Mouse (Mus musculus) hindbrain, embryonic 13.5 days (tissue): ENCODE measurements around the gene Myg1. TPM values are rescaled to one million over a fixed set of nuclear protein-coding genes. Genes with fewer than 3 reads are reported as not detected.

Experiments used
- ATAC-seq: fragments of 200-750 bp; cut with Nextera tagmentation; 2 replicates; pipeline ENCODE4 v1.8.0; 2017; ENCODE audit warnings: moderate TSS enrichment; ENCODE audit not compliant: low FRiP score
- H3K27ac ChIP-seq: fragments of 300-500 bp; sonication (generic); 2 replicates; pipeline ENCODE4 v1.5.1; 2015; ENCODE audit warnings: inconsistent platforms, mild to moderate bottlenecking, moderate library complexity
- H3K27me3 ChIP-seq: fragments of 300-500 bp; sonication (generic); 2 replicates; pipeline ENCODE4 v1.6.1; 2015; ENCODE audit warnings: mild to moderate bottlenecking, inconsistent platforms
- H3K36me3 ChIP-seq: fragments of 300-500 bp; sonication (generic); 2 replicates; pipeline ENCODE4 v1.6.1; 2015; ENCODE audit warnings: mild to moderate bottlenecking, inconsistent platforms
- H3K4me1 ChIP-seq: fragments of 300-500 bp; sonication (generic); replicated peaks from 2 replicates; pipeline ENCODE4 v1.6.1; 2015; ENCODE audit warnings: inconsistent platforms
- H3K4me2 ChIP-seq: fragments of 300-500 bp; sonication (generic); 2 replicates; pipeline ENCODE4 v1.6.1; 2015; ENCODE audit warnings: inconsistent platforms, mild to moderate bottlenecking, moderate library complexity
- H3K4me3 ChIP-seq: fragments of 300-500 bp; sonication (generic); 2 replicates; pipeline ENCODE4 v1.5.1; 2015; ENCODE audit warnings: mild to moderate bottlenecking, inconsistent platforms
- H3K9ac ChIP-seq: fragments of 300-500 bp; sonication (generic); 2 replicates; pipeline ENCODE4 v1.6.1; 2015; ENCODE audit warnings: mild to moderate bottlenecking, inconsistent platforms
- H3K9me3 ChIP-seq: fragments of 300-500 bp; sonication (generic); 2 replicates; pipeline ENCODE4 v1.6.1; 2016; ENCODE audit warnings: inconsistent platforms
- WGBS: fragments of 180-500 bp; shearing (Covaris S2); methylation state at CpG from one replicate; pipeline ENCODE4 v1.1.7; 2015; 5-methylcytosine and 5-hydroxymethylcytosine counted together
- polyA plus RNA-seq: library from polyadenylated mRNA; unstranded; fragments of >200 nt; fragmentation: Nextera tagmentation; extraction: Ambion mirVana; gene quantifications from 2 replicates; pipeline ENCODE4 v1.2.1, GENCODE M21; 2015

Gene Myg1
- polyA plus RNA-seq, 1 experiment from 2014 or later, result 91.8 TPM

- peaks cover 23% of the 10 kb centered on the region for H3K4me1 ChIP-seq
- no peak overlapping the region; the same call in 1 of the 2 replicates for H3K4me2 ChIP-seq
- 11% methylated on average over 13 of the region's 13 CpGs for WGBS
- H3K4me3 ChIP-seq, result no peak overlapping the region
- peaks cover 47% of the 10 kb centered on the region for H3K27me3 ChIP-seq
- H3K9ac ChIP-seq, result 0 out of 2 replicates have a peak overlapping the region, but pooled peaks have one; percentile 43
- H3K27ac ChIP-seq, result no peak overlapping the region
- ATAC-seq, result no peak
- H3K36me3 ChIP-seq, result no peaks in the 10 kb centered on the region
- H3K9me3 ChIP-seq, result no peaks in the 10 kb centered on the region
Measured at GRCm38 (mm10) chr15:102369972-102370371, 38.5 kb downstream of the Myg1 start.

DNA sequence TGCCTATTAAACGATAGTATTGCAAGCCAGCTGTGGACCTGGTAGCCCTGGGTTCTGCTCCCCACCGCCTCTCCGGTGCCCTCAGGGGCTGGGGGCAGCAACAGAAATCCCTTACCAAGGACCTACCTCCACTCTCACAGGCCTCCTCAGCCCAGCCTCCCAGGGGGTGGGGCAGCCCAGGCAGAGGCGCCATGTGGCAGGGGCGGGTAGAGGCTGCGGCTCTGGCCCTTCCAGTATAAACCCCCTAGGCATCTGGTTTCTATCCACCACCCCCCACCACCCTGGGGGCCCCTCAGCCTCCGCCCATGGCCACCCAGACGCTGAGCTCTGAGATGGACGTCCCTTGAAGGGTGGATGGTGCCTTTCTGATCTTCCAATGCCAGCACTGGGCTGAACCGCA is 39.2 kb downstream of the Myg1 start:
- Histone ChIP-seq H3K36me3 (no peaks in the 10 kb centered on the region), H3K27me3 (peaks cover 41% of the 10 kb centered on the region), H3K9ac (peak overlapping the region; percentile 43; the same call in 1 of the 2 replicates), H3K9me3 (no peaks in the 10 kb centered on the region), H3K4me3 (no peak overlapping the region), H3K27ac (no peak overlapping the region), H3K4me1 (peaks cover 23% of the 10 kb centered on the region), H3K4me2 (no peak overlapping the region)
- WGBS, result 9% methylated on average over 10 of the region's 10 CpGs
- ATAC-seq, result no peak

GRCm38 (mm10) chr15:102376453-102377162 is 45.1 kb downstream of the Myg1 start:
- Histone ChIP-seq H3K9ac (peak overlapping the region; percentile 83), H3K4me2 (peak overlapping the region; percentile 95), H3K4me3 (peak overlapping the region; percentile 61), H3K36me3 (no peaks in the 10 kb centered on the region), H3K9me3 (no peaks in the 10 kb centered on the region), H3K4me1 (peaks cover 19% of the 10 kb centered on the region), H3K27me3 (0 out of 2 replicates have a peak, but pooled peaks cover 13% of the 10 kb centered on the region), H3K27ac (peak overlapping the region; percentile 66)
- ATAC-seq, result peak; percentile 77
- 2% methylated on average over 28 of the region's 43 CpGs for whole genome bisulfite sequencing

- peaks cover 19% of the 10 kb centered on the region for H3K4me1 ChIP-seq
- ATAC-seq, result peak; percentile 60; the same call in 1 of the 2 replicates
- H3K27me3 ChIP-seq, result 0 out of 2 replicates have a peak, but pooled peaks cover 7% of the 10 kb centered on the region
- H3K9me3 ChIP-seq, result no peaks in the 10 kb centered on the region
- peak overlapping the region; percentile 83 for H3K9ac ChIP-seq
- peak overlapping the region; percentile 95 for H3K4me2 ChIP-seq
- H3K4me3 ChIP-seq, result peak overlapping the region; percentile 61
- H3K36me3 ChIP-seq, result no peaks in the 10 kb centered on the region
- 0% methylated on average over 7 of the region's 7 CpGs for WGBS
- H3K27ac ChIP-seq, result peak overlapping the region; percentile 66
Measured at GRCm38 (mm10) chr15:102377163-102377543, 45.6 kb downstream of the Myg1 start.

DNA sequence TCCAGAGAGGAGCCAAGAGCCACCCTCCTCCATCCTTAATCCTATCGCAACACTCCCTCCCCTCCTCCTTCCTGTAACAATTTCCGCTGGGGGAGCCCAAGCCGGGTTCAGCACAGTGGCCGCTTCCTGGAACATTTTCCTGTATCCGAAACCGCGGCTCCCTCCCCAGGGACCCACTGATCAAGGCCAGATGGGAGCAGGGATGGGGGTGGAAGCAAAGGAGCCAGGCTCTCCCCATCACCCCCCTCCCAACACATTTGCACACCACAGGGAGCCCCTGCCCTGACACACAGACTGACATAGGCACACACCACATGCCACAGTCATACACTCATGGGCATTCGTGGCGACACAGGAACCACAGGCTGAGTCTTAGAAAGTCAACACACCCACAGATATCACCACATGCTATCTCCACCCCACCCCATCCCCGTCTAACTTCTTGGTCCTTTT is 46.3 kb downstream of the Myg1 start:
- no peak for ATAC-seq
- Histone ChIP-seq H3K4me3 (peak overlapping the region; percentile 61; the same call in 1 of the 2 replicates), H3K27me3 (0 out of 2 replicates have a peak, but pooled peaks cover 6% of the 10 kb centered on the region), H3K4me2 (peak overlapping the region; percentile 95), H3K9ac (no peak overlapping the region), H3K27ac (peak overlapping the region; percentile 36), H3K9me3 (no peaks in the 10 kb centered on the region), H3K36me3 (no peaks in the 10 kb centered on the region), H3K4me1 (peaks cover 19% of the 10 kb centered on the region)
- WGBS, result 4% methylated on average over 10 of the region's 10 CpGs

DNA sequence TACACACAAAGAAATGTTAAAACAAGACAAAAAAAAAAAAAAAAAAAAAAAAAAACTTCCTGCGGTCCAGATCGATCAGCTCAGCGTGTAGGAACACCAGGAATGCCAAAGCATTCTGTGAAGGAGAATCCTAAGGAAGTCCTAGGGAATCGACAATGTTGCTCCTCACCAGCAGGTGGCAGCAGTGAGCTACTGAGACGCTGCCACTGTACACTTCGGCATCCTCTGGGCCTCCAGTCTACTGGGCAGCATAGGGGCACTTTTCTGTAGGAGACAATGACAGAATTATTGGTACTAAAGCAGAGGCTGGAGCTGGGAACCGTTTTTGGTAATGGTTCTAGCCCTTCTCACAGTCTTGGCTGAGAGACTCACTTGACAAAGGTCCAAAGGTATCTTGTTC is 50.1 kb downstream of the Myg1 start:
- Histone ChIP-seq H3K27me3 (no peaks in the 10 kb centered on the region), H3K9ac (no peak overlapping the region), H3K27ac (no peak overlapping the region), H3K4me2 (no peak overlapping the region), H3K36me3 (no peaks in the 10 kb centered on the region), H3K4me1 (peaks cover 14% of the 10 kb centered on the region), H3K4me3 (no peak overlapping the region), H3K9me3 (no peaks in the 10 kb centered on the region)
- peak; percentile 57; the same call in 1 of the 2 replicates for ATAC-seq
- WGBS, result under 1% methylated on average over 7 of the region's 7 CpGs

- 83% methylated on average over 6 of the region's 6 CpGs for WGBS
- Histone ChIP-seq H3K4me2 (no peak overlapping the region), H3K9me3 (no peaks in the 10 kb centered on the region), H3K36me3 (no peaks in the 10 kb centered on the region), H3K4me1 (no peaks in the 10 kb centered on the region), H3K9ac (no peak overlapping the region), H3K4me3 (no peak overlapping the region), H3K27me3 (no peaks in the 10 kb centered on the region), H3K27ac (no peak overlapping the region)
- no peak for ATAC-seq
Measured at GRCm38 (mm10) chr15:102383671-102384070, 52.2 kb downstream of the Myg1 start.

- no peak for ATAC-seq
- no peak overlapping the region for H3K9ac ChIP-seq
- H3K4me2 ChIP-seq, result no peak overlapping the region
- WGBS, result 54% methylated on average over 9 of the region's 9 CpGs
- no peak overlapping the region for H3K27ac ChIP-seq
- H3K27me3 ChIP-seq, result no peaks in the 10 kb centered on the region
- H3K36me3 ChIP-seq, result no peaks in the 10 kb centered on the region
- no peaks in the 10 kb centered on the region for H3K9me3 ChIP-seq
- no peaks in the 10 kb centered on the region for H3K4me1 ChIP-seq
- no peak overlapping the region for H3K4me3 ChIP-seq
Measured at GRCm38 (mm10) chr15:102386640-102387039, 55.1 kb downstream of the Myg1 start.

Other genes with a start within 250 kb of the Myg1 start
- gene Tns2, start 231.3 kb upstream of the Myg1 start, polyA plus RNA-seq, result 8.3 and 9.3 TPM in 2 replicates
- gene Spryd3, start 195.5 kb upstream of the Myg1 start, polyA plus RNA-seq, result 50.8 and 57.4 TPM in 2 replicates
- 0.49 and 1.2 TPM in 2 replicates for gene Igfbp6, start 187.3 kb upstream of the Myg1 start, polyA plus RNA-seq
- 0.14 TPM in 1 of 2 replicates, not detected in the other for gene Soat2, start 181.2 kb upstream of the Myg1 start, polyA plus RNA-seq
- gene Zfp740, start 128.5 kb upstream of the Myg1 start, polyA plus RNA-seq, result 68.8 and 71.7 TPM in 2 replicates
- gene Csad, start 127.0 kb upstream of the Myg1 start, polyA plus RNA-seq, result 43.2 and 44.5 TPM in 2 replicates
- gene Itgb7, start 99.8 kb upstream of the Myg1 start, polyA plus RNA-seq, result 0.45 and 1.5 TPM in 2 replicates
- 5.7 and 7.1 TPM in 2 replicates for gene Rarg, start 74.2 kb upstream of the Myg1 start, polyA plus RNA-seq
- gene Gm9918, start 61.1 kb upstream of the Myg1 start, polyA plus RNA-seq, result 0.14 and 0.22 TPM in 2 replicates
- 54.7 TPM in 2 replicates for gene Mfsd5, start 52.3 kb upstream of the Myg1 start, polyA plus RNA-seq
- gene Espl1, start 35.4 kb upstream of the Myg1 start, polyA plus RNA-seq, result 7.0 and 7.2 TPM in 2 replicates
- 502 and 514 TPM in 2 replicates for gene Pfdn5, start 5.6 kb upstream of the Myg1 start, polyA plus RNA-seq
- gene Aaas, start 19.1 kb downstream of the Myg1 start, polyA plus RNA-seq, result 33.3 and 34.8 TPM in 2 replicates
- gene Sp7, start 35.5 kb downstream of the Myg1 start, polyA plus RNA-seq, result 1.1 and 1.2 TPM in 2 replicates
- gene Sp1, start 74.4 kb downstream of the Myg1 start, polyA plus RNA-seq, result 4.6 and 6.0 TPM in 2 replicates
- gene Amhr2, start 113.7 kb downstream of the Myg1 start, polyA plus RNA-seq, result 0.14 and 0.40 TPM in 2 replicates
- 107 and 109 TPM in 2 replicates for gene Prr13, start 127.3 kb downstream of the Myg1 start, polyA plus RNA-seq
- gene Pcbp2, start 138.8 kb downstream of the Myg1 start, polyA plus RNA-seq, result 148 and 150 TPM in 2 replicates
- 6.3 and 17.2 TPM in 2 replicates for gene Gm10337, start 172.0 kb downstream of the Myg1 start, polyA plus RNA-seq
- 48.9 and 49.6 TPM in 2 replicates for gene Map3k12, start 185.4 kb downstream of the Myg1 start, polyA plus RNA-seq
- gene Tarbp2, start 186.5 kb downstream of the Myg1 start, polyA plus RNA-seq, result 94.5 and 94.6 TPM in 2 replicates
- gene Npff, start 193.2 kb downstream of the Myg1 start, polyA plus RNA-seq, result 6.1 and 7.1 TPM in 2 replicates